Mouse (Mus musculus): ENCODE data around the gene Nktr.

The Nktr gene

DNA sequence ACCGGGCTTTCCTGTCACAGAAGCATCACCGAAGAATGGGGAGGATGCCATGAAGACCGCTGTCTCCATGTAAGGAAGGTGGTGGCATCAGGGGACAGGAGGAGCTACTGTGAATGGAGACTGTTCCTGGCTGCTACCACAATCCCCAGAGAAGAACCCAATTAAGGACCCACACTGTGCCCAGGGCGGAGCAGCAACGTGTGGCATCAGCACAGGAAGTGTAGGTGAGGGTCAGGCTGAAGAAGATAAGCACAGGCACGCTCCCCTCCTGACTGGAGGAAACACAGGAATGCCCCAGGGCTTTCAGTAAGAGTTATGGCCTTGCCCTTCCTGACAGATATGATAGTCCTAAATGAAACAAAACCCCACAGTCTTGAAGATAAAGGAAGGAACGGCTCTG is 83.8 kb downstream of the Nktr start:
- DNase-seq (ENCODE audit: low read depth, low spot score) = no peak
